Mouse (Mus musculus): ENCODE measurements around the gene Tsc1.

The Tsc1 gene

GRCm38 (mm10) chr2:28737112-28737511, 96.1 kb downstream of the Tsc1 start:
- no peaks in the 10 kb centered on the region for H3K9me3 ChIP-seq (ENCODE audit: low read length)

GRCm38 (mm10) chr2:28740159-28740558, 99.1 kb downstream of the Tsc1 start:
- no peak overlapping the region for H3K4me3 ChIP-seq (replicated peaks; ENCODE audit: low read length)
- H3K27me3 ChIP-seq (ENCODE audit: insufficient read depth, low read length), result peaks cover 2% of the 10 kb centered on the region; the same call in 1 of the 2 replicates
- peaks cover 8% of the 10 kb centered on the region; the same call in 1 of the 2 replicates for H3K4me1 ChIP-seq (replicated peaks; ENCODE audit: low read depth, low read length)
- no peaks in the 10 kb centered on the region for H3K9me3 ChIP-seq (ENCODE audit: low read length)
- no peak for TF ChIP-seq NANOG (IDR thresholded peaks at IDR 0.05; ENCODE audit: borderline replicate concordance, low read length)
- TF ChIP-seq CTCF (conservative IDR thresholded peaks at IDR 0.05; ENCODE audit: low read length), result no peak
- no peak for TF ChIP-seq POU5F1 (IDR thresholded peaks at IDR 0.05; ENCODE audit: borderline replicate concordance, low read length)
- H3K36me3 ChIP-seq (ENCODE audit: insufficient read depth, low read length), result no peaks in the 10 kb centered on the region

More at GRCm38 (mm10) chr2:28737112-28737511, 96.1 kb downstream of the Tsc1 start:
- H3K27me3 ChIP-seq (ENCODE audit: insufficient read depth, low read length), result peaks cover 10% of the 10 kb centered on the region
- H3K4me1 ChIP-seq (replicated peaks; ENCODE audit: low read depth, low read length), result peaks cover 2% of the 10 kb centered on the region; the same call in 1 of the 2 replicates
- TF ChIP-seq CTCF (conservative IDR thresholded peaks at IDR 0.05; ENCODE audit: low read length) (no peak), NANOG (IDR thresholded peaks at IDR 0.05; ENCODE audit: borderline replicate concordance, low read length) (no peak), POU5F1 (IDR thresholded peaks at IDR 0.05; ENCODE audit: borderline replicate concordance, low read length) (no peak)
- H3K4me3 ChIP-seq (replicated peaks; ENCODE audit: low read length), result no peak overlapping the region
- no peaks in the 10 kb centered on the region for H3K36me3 ChIP-seq (ENCODE audit: insufficient read depth, low read length)

All from E14TG2a.4 (cell line).